Mouse (Mus musculus): Measurements from ENCODE around the gene Foxk1. TPM values are rescaled to one million over a fixed set of nuclear protein-coding genes. Genes with fewer than 3 reads are reported as not detected.

Foxk1 gene
- polyA plus RNA-seq, 1 experiment = 12.4 TPM

GRCm38 (mm10) chr5:142387716-142388115, 13.6 kb upstream of the Foxk1 start:
- Histone ChIP-seq H3K4me3 (ENCODE audit: insufficient read depth, low read depth, low read length) (no peak overlapping the region), H3K4me1 (ENCODE audit: control insufficient read depth, insufficient read depth, low read length) (no peaks in the 10 kb centered on the region), H3K27me3 (replicated peaks; ENCODE audit: control insufficient read depth, insufficient read depth, low read length) (no peaks in the 10 kb centered on the region), H3K36me3 (ENCODE audit: control insufficient read depth, insufficient read depth, low read length) (no peaks in the 10 kb centered on the region), H3K27ac (ENCODE audit: insufficient read depth, low read depth, low read length) (no peak overlapping the region)
- 85% methylated on average over 4 of the region's 4 CpGs for WGBS
- TF ChIP-seq POLR2A (IDR thresholded peaks at IDR 0.05; ENCODE audit: low read depth, low read length) (no peak), CTCF (conservative IDR thresholded peaks at IDR 0.05; ENCODE audit: insufficient read depth, insufficient read length, low read depth, low read length) (peak; percentile 30)
- no peak for DNase-seq

- no peaks in the 10 kb centered on the region for H3K36me3 ChIP-seq (ENCODE audit: control insufficient read depth, insufficient read depth, low read length)
- no peaks in the 10 kb centered on the region for H3K4me1 ChIP-seq (ENCODE audit: control insufficient read depth, insufficient read depth, low read length)
- H3K4me3 ChIP-seq (ENCODE audit: insufficient read depth, low read depth, low read length) = no peak overlapping the region
- WGBS = 73% methylated on average over 5 of the region's 5 CpGs
- no peak overlapping the region for H3K27ac ChIP-seq (ENCODE audit: insufficient read depth, low read depth, low read length)
- TF ChIP-seq POLR2A (IDR thresholded peaks at IDR 0.05; ENCODE audit: low read depth, low read length) (no peak), CTCF (conservative IDR thresholded peaks at IDR 0.05; ENCODE audit: insufficient read depth, insufficient read length, low read depth, low read length) (no peak)
- H3K27me3 ChIP-seq (replicated peaks; ENCODE audit: control insufficient read depth, insufficient read depth, low read length) = no peaks in the 10 kb centered on the region
- DNase-seq = no peak
Measured at GRCm38 (mm10) chr5:142391691-142392090, 9.6 kb upstream of the Foxk1 start.

- Histone ChIP-seq H3K27ac (ENCODE audit: insufficient read depth, low read depth, low read length) (no peak overlapping the region), H3K4me1 (ENCODE audit: control insufficient read depth, insufficient read depth, low read length) (no peaks in the 10 kb centered on the region)
Measured at GRCm38 (mm10) chr5:142394602-142395252, 6.6 kb upstream of the Foxk1 start.

GRCm38 (mm10) chr5:142395909-142396308, 5.4 kb upstream of the Foxk1 start:
- TF ChIP-seq POLR2A (IDR thresholded peaks at IDR 0.05; ENCODE audit: low read depth, low read length) (no peak), CTCF (conservative IDR thresholded peaks at IDR 0.05; ENCODE audit: insufficient read depth, insufficient read length, low read depth, low read length) (no peak)
- DNase-seq = no peak
- Histone ChIP-seq H3K4me1 (ENCODE audit: control insufficient read depth, insufficient read depth, low read length) (no peaks in the 10 kb centered on the region; the same call in 1 of the 2 replicates), H3K27me3 (replicated peaks; ENCODE audit: control insufficient read depth, insufficient read depth, low read length) (no peaks in the 10 kb centered on the region), H3K27ac (ENCODE audit: insufficient read depth, low read depth, low read length) (no peak overlapping the region), H3K36me3 (ENCODE audit: control insufficient read depth, insufficient read depth, low read length) (no peaks in the 10 kb centered on the region), H3K4me3 (ENCODE audit: insufficient read depth, low read depth, low read length) (no peak overlapping the region)
- 64% methylated on average over 5 of the region's 5 CpGs for WGBS

More at GRCm38 (mm10) chr5:142394602-142395252, 6.6 kb upstream of the Foxk1 start:
- DNase-seq = no peak
- no peak overlapping the region for H3K4me3 ChIP-seq (ENCODE audit: insufficient read depth, low read depth, low read length)
- peak; percentile 56 for TF ChIP-seq CTCF (conservative IDR thresholded peaks at IDR 0.05; ENCODE audit: insufficient read depth, insufficient read length, low read depth, low read length)
- TF ChIP-seq POLR2A (IDR thresholded peaks at IDR 0.05; ENCODE audit: low read depth, low read length) = no peak
- no peaks in the 10 kb centered on the region for H3K36me3 ChIP-seq (ENCODE audit: control insufficient read depth, insufficient read depth, low read length)
- H3K27me3 ChIP-seq (replicated peaks; ENCODE audit: control insufficient read depth, insufficient read depth, low read length) = no peaks in the 10 kb centered on the region
- WGBS = 95% methylated on average over 6 of the region's 6 CpGs

GRCm38 (mm10) chr5:142400181-142400883, 965 bp upstream of the Foxk1 start:
- peak overlapping the region; percentile 31; the same call in 1 of the 2 replicates for H3K4me3 ChIP-seq (ENCODE audit: insufficient read depth, low read depth, low read length)
- no peak overlapping the region for H3K27ac ChIP-seq (ENCODE audit: insufficient read depth, low read depth, low read length)

GRCm38 (mm10) chr5:142401641-142402625, 636 bp downstream of the Foxk1 start:
- H3K27ac ChIP-seq (ENCODE audit: insufficient read depth, low read depth, low read length) = peak overlapping the region; percentile 67
- DNase-seq = peak; percentile 41
- no peaks in the 10 kb centered on the region for H3K36me3 ChIP-seq (ENCODE audit: control insufficient read depth, insufficient read depth, low read length)
- no peak for TF ChIP-seq POLR2A (IDR thresholded peaks at IDR 0.05; ENCODE audit: low read depth, low read length)
- no peak for TF ChIP-seq CTCF (conservative IDR thresholded peaks at IDR 0.05; ENCODE audit: insufficient read depth, insufficient read length, low read depth, low read length)
- peak overlapping the region; percentile 82 for H3K4me3 ChIP-seq (ENCODE audit: insufficient read depth, low read depth, low read length)
- H3K4me1 ChIP-seq (ENCODE audit: control insufficient read depth, insufficient read depth, low read length) = peaks cover 17% of the 10 kb centered on the region
- 3% methylated on average over 67 of the region's 67 CpGs for WGBS
- H3K27me3 ChIP-seq (replicated peaks; ENCODE audit: control insufficient read depth, insufficient read depth, low read length) = no peaks in the 10 kb centered on the region

More at GRCm38 (mm10) chr5:142400181-142400883, 965 bp upstream of the Foxk1 start:
- H3K4me1 ChIP-seq (ENCODE audit: control insufficient read depth, insufficient read depth, low read length) = peaks cover 17% of the 10 kb centered on the region
- DNase-seq = peak; percentile 62
- 24% methylated on average over 17 of the region's 17 CpGs for WGBS
- no peaks in the 10 kb centered on the region for H3K36me3 ChIP-seq (ENCODE audit: control insufficient read depth, insufficient read depth, low read length)
- no peaks in the 10 kb centered on the region for H3K27me3 ChIP-seq (replicated peaks; ENCODE audit: control insufficient read depth, insufficient read depth, low read length)
- TF ChIP-seq CTCF (conservative IDR thresholded peaks at IDR 0.05; ENCODE audit: insufficient read depth, insufficient read length, low read depth, low read length) = no peak
- TF ChIP-seq POLR2A (IDR thresholded peaks at IDR 0.05; ENCODE audit: low read depth, low read length) = no peak

Measured in kidney, adult 2 months (tissue).